ENCODE assay signal across 9 mouse cellular contexts in the genomic region with DNA sequence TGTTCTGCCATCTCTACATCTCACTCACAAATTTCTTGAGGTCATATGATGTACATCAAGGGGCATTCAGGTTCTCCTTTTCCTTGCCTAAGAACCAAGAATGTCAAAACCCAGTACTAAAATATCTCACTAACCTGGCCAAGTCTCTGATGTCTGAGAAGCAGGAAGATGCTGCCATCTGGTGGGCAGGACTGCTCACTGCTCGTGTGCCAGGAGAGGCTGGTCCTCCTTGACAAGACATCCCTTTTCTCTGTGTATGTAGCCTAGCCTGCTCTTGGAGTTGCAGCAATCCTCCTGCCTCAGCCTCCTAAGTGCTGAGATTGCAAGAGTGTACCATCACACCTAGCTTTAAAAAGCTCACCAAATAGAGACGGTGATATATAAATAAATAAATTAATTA. TPM values are rescaled to one million over a fixed set of nuclear protein-coding genes. Genes with fewer than 3 reads are reported as not detected.
DNase-seq lines count a peak whose midpoint lies in the region; ATAC-seq and TF ChIP-seq lines count a peak whose summit lies in the region.
"Had no signal": no experiment of that assay in that cellular context is flagged by ENCODE, and none has a peak within 500 bp of the region (broad histone marks: within the 10 kb centered on the region; RNA-seq: fewer than 3 reads in every experiment).

No protein-coding gene starts in this region.

- no peak overlapping the region for H3K4me2 ChIP-seq in lung, postnatal 0 days (replicated peaks; ENCODE audit: low read depth, low read length)

- H3K27ac ChIP-seq in layer of hippocampus, adult 2 months = no peak overlapping the region
- no peak overlapping the region for H3K27ac ChIP-seq in lung, postnatal 0 days (ENCODE audit: low read length)

- DNase-seq in ES-CJ7 (ENCODE audit: low read depth, low spot score) = peak; percentile 72
- peak; percentile 69 for DNase-seq in adrenal gland, adult 2 months
- DNase-seq in embryo, embryonic 10.5 days (ENCODE audit: low spot score) = peak; percentile 83
- peak; percentile 73 to 84 for DNase-seq in layer of hippocampus, adult 2 months (ENCODE audit: low spot score in 2 of 2)
- peak; percentile 74 for DNase-seq in lung, postnatal 0 days (ENCODE audit: low spot score)
- DNase-seq in right cerebral cortex, adult 2 months (ENCODE audit: low spot score in 2 of 2) = peak; percentile 85 to 88
- peak; percentile 35 to 59 for DNase-seq in urinary bladder, postnatal 36 days (ENCODE audit: low spot score in 2 of 2)

- peak; percentile 88 for ATAC-seq in granulocyte monocyte progenitor cell, adult 5-6 weeks (replicated peaks; ENCODE audit: poor library complexity, severe bottlenecking)
- peak; percentile 55; the same call in 1 of the 2 replicates for ATAC-seq in lung, postnatal 0 days

- TF ChIP-seq EP300 in lung, postnatal 0 days (IDR thresholded peaks at IDR 0.05) = no peak

- no peak overlapping the region for H3K4me3 ChIP-seq in layer of hippocampus, adult 2 months
- no peak overlapping the region for H3K4me3 ChIP-seq in lung, postnatal 0 days (ENCODE audit: low read depth, low read length)
- H3K4me3 ChIP-seq: megakaryocyte, embryonic 14.5 days had no signal

- no peaks in the 10 kb centered on the region for H3K27me3 ChIP-seq in lung, postnatal 0 days (replicated peaks; ENCODE audit: insufficient read depth, low read length)
- H3K27me3 ChIP-seq: megakaryocyte, embryonic 14.5 days had no signal

- H3K9ac ChIP-seq in lung, postnatal 0 days (replicated peaks; ENCODE audit: low read depth) = no peak overlapping the region

- H3K4me1 ChIP-seq in lung, postnatal 0 days (ENCODE audit: insufficient read depth, low read depth, low read length) = no peaks in the 10 kb centered on the region

- peaks cover 39% of the 10 kb centered on the region; the same call in 1 of the 2 replicates for H3K36me3 ChIP-seq in lung, postnatal 0 days (ENCODE audit: insufficient read depth, low read length)

- 43% methylated on average over 2 of the region's 2 CpGs for WGBS in lung, postnatal 0 days

- no peaks in the 10 kb centered on the region for H3K9me3 ChIP-seq in lung, postnatal 0 days (ENCODE audit: low read length)
- H3K9me3 ChIP-seq: megakaryocyte, embryonic 14.5 days had no signal

- TF ChIP-seq CTCF in layer of hippocampus, adult 2 months (conservative IDR thresholded peaks at IDR 0.05) = peak; percentile 97
- TF ChIP-seq CTCF in lung, postnatal 0 days (IDR thresholded peaks at IDR 0.05) = peak; percentile 92

RNA-seq across cellular contexts. Expression of a gene that starts 11.9 kb away (rescaled TPM):
- total RNA-seq in adrenal gland, adult 2 months (2021) = 10 to 100 TPM; 47.4 to 59.2 TPM
- 8.8 and 11.2 TPM in 2 replicates for polyA plus RNA-seq in adrenal gland, adult 2 months (2012; rRNA removed)
- 74.1 and 79.0 TPM in 2 replicates for total RNA-seq in granulocyte monocyte progenitor cell, adult 5-6 weeks (2014; fragmentation: Nextera tagmentation)
- 104 and 131 TPM in 2 replicates for total RNA-seq in granulocyte monocyte progenitor cell, adult 5-6 weeks (2017)
- total RNA-seq in layer of hippocampus, adult 2 months (2021) = 10 to 100 TPM; 57.1 to 57.2 TPM
- 21.9 and 23.8 TPM in 2 replicates for polyA plus RNA-seq in lung, postnatal 0 days (2015; fragmentation: Nextera tagmentation; extraction: Ambion mirVana)

RNA-seq across cellular contexts. Expression of a gene that starts 12.0 kb away (rescaled TPM):
- total RNA-seq in adrenal gland, adult 2 months (2021) = 10 to 100 TPM; 21.0 to 29.8 TPM
- polyA plus RNA-seq in adrenal gland, adult 2 months (2012; rRNA removed) = 10.7 and 13.4 TPM in 2 replicates
- 29.4 and 36.9 TPM in 2 replicates for total RNA-seq in granulocyte monocyte progenitor cell, adult 5-6 weeks (2014; fragmentation: Nextera tagmentation)
- total RNA-seq in granulocyte monocyte progenitor cell, adult 5-6 weeks (2017) = 27.9 and 30.1 TPM in 2 replicates
- total RNA-seq in layer of hippocampus, adult 2 months (2021) = 10 to 100 TPM; 15.6 to 18.8 TPM
- 16.8 and 19.3 TPM in 2 replicates for polyA plus RNA-seq in lung, postnatal 0 days (2015; fragmentation: Nextera tagmentation; extraction: Ambion mirVana)
